Mouse (Mus musculus): ENCODE results near the gene AI182371. TPM values are rescaled to one million over a fixed set of nuclear protein-coding genes. Genes with fewer than 3 reads are reported as not detected.
A peak's percentile ranks its signal among the peaks of the same experiment; 100 is the strongest.

Gene AI182371
- polyA plus RNA-seq, 1 experiment from 2014 or later, result 0.53 TPM

GRCm38 (mm10) chr2:35070275-35070674, 31.1 kb downstream of the AI182371 start:
- no peak for DNase-seq (ENCODE audit: low spot score)

DNA sequence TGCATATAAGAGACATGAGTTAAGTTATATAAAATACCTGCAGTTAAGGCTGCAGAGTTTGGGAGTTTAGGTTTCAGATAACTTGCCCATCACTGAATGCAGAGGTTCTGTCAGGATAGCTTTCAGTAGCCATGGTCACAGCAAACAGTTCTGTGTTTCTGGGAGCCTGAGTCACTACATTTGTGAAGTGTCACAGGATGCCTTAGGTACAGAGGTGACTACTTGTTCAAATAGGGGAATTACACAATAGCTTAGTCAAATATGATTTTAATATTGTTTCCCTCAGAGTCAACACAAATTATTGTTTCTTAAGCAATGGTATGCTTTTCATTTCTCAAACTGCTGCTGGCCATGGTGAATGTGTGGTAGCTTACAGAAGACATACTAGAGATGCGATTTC, 32.2 kb downstream of the AI182371 start:
- no peak for DNase-seq (ENCODE audit: low spot score)

DNA sequence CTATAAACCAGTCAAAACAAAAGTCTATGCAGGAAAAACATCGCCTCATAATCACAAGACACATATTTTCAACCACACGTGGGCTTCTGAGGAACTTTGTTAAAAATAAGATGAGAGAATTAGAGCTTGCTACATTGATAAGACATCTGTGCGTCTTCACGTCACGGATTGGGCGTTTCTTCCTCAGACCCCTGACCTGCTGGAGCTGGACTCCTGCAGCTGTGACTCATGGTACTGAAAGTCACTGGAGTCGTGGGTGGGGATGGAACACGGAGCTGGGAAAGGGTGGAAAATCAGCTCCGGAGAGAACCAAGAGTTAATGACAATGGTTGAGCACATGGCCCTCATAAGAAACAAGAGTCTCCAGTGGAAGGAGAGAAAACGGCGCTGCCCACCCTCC, 34.2 kb downstream of the AI182371 start:
- DNase-seq (ENCODE audit: low spot score), result no peak

DNA sequence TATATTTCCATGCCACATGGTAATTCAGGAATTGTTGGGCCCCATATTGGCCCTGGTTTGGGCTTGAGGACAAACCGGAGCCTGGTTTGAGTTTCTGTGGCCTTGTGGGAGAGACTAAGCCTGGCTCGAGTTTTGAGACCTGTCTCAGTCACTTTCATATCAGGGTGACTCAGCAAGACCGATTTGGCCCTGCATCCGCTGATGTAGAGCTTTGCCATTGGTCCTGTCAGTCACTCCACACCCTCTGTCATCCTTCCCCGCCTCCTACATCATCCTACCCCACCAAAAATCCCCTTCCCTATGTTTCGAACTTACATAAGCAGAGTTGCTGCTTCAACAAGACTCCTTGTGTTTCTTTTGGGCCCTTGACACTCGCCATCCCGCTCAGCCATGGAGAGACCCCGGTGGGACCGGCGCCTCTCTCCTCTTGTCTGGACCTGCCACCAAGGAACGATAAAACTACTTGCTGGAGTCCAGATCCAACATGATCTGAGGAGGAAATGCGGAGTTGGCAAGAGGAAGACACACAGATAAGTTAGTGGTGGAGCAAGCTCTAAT, 34.7 kb downstream of the AI182371 start:
- DNase-seq (ENCODE audit: low spot score), result no peak

DNA sequence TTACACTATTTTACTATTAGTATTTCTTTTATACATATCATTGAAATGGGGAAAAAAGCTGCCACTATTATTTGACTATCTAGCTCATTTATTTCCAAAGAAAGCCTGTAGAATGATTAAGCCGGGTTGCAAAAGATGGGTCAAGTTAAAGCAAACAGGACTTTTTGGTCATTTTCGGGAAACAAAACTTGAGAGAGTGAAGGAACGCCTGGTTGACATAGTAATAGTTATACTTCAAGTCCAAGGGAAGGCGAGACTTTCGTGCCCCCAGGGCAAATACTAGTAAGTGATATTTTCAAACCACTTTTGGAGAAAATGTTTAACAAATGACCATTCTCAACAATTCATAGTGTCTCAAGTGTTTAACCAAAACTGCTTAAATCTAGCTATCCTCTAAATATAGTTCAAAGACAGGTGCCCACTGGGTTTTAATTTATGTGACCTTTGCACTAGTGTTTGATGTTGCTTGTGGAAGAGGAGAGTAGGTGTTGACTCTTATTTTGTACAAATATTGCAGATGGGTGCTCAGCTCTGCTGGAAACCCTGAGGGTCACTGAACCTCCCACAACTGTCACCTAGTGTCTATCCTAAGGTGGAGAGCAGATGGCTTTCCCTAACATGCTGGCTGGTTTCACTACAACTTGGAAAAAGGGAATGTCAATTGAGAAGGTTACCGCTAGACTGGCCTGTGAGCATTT, 37.9 kb downstream of the AI182371 start:
- no peak for DNase-seq (ENCODE audit: low spot score)

DNA sequence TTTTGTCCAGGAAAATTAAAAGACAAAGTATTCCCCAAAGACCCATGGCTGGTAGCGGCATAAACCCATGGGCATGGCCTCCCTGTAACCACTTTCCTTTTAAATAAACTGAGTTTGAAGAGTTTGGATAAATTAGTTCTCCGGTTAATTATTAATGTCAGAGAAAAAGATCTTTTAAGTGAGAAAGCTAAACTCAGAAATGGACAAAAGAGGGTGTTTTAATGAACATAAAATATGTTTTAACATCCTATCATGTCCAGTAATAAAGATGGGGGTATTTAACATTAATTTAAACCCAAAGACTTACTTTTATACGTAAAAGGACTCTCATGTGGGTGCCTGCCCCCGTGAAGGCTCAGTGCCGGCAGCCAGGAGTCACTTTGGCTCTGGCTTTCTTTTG, 40.0 kb downstream of the AI182371 start, which contains the start of gene Hc:
TSS of gene Hc (minus strand) at position 101 of the 400 bp plus-strand sequence.
- no peak for DNase-seq (ENCODE audit: low spot score)

- DNase-seq (ENCODE audit: low spot score), result no peak
Observed at GRCm38 (mm10) chr2:35060897-35061296, 40.4 kb downstream of the AI182371 start.

DNA sequence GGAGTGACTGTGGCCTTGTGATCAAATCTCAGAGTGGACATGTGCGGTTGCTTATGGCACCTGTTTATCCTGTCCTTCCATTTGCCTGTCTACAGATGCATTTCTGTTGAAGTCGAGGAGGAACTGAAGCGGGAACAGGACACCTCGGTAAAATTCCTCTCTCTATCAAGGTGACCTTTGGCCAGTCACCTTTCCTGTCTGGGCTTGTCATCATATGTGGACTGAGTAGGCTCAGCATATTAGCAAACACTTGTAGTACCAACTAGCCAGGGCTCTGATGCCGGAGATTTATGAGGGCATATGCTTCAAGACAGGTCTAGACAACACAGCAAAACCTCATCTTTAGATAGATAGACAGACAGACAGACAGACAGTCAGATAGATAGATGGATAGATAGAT, 41.1 kb downstream of the AI182371 start:
- DNase-seq (ENCODE audit: low spot score), result no peak

- no peak for DNase-seq (ENCODE audit: low spot score)
Observed at GRCm38 (mm10) chr2:35058325-35058724, 43.0 kb downstream of the AI182371 start.

DNA sequence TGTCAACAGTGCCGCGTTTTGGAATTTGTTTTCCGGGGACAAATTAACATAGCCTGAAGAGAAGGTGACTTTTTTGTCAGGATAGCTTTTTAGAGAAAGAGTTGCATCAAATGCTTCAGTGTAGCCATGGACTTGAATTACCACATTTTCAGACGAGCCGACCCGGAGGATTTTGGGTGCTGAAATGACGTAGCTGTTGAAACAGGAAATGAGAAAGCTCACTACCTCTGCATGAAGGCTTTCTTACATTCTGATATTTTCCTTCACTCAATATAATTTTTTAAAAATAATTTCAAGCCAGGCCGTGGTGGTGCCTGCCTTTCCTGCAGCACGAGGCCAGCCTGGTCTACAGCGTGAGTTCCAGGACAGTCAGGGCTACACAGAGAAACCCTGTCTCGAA, 44.1 kb downstream of the AI182371 start:
- no peak for DNase-seq (ENCODE audit: low spot score)

- peak; percentile 59 for DNase-seq (ENCODE audit: low spot score)
Observed at GRCm38 (mm10) chr2:35048851-35049250, 52.5 kb downstream of the AI182371 start.

GRCm38 (mm10) chr2:35044956-35045355, 56.4 kb downstream of the AI182371 start:
- DNase-seq (ENCODE audit: low spot score), result peak; percentile 56

- DNase-seq (ENCODE audit: low spot score), result no peak
Observed at GRCm38 (mm10) chr2:35038580-35039375, 62.6 kb downstream of the AI182371 start.

Other genes starting within 250 kb of the AI182371 start
- 0.30 and 0.62 TPM in 2 replicates for gene Cutal, start 227.1 kb downstream of the AI182371 start, polyA plus RNA-seq (2015; fragmentation: Nextera tagmentation; extraction: Ambion mirVana)
- gene Psmd5, start 226.6 kb downstream of the AI182371 start, polyA plus RNA-seq (2015; fragmentation: Nextera tagmentation; extraction: Ambion mirVana), result 81.1 and 85.3 TPM in 2 replicates
- 10.7 TPM in 2 replicates for gene Phf19, start 187.5 kb downstream of the AI182371 start, polyA plus RNA-seq (2015; fragmentation: Nextera tagmentation; extraction: Ambion mirVana)
- 14.3 and 15.4 TPM in 2 replicates for gene Traf1, start 139.8 kb downstream of the AI182371 start, polyA plus RNA-seq (2015; fragmentation: Nextera tagmentation; extraction: Ambion mirVana)
- 0.07 and 0.22 TPM in 2 replicates for gene Hc, start 40.1 kb downstream of the AI182371 start, polyA plus RNA-seq (2015; fragmentation: Nextera tagmentation; extraction: Ambion mirVana)
- 40.7 and 47.2 TPM in 2 replicates for gene Cntrl, start 7.9 kb upstream of the AI182371 start, polyA plus RNA-seq (2015; fragmentation: Nextera tagmentation; extraction: Ambion mirVana)
- gene Rab14, start 99.6 kb upstream of the AI182371 start, polyA plus RNA-seq (2015; fragmentation: Nextera tagmentation; extraction: Ambion mirVana), result 309 and 366 TPM in 2 replicates
- 139 TPM in 2 replicates for gene Gsn, start 154.8 kb upstream of the AI182371 start, polyA plus RNA-seq (2015; fragmentation: Nextera tagmentation; extraction: Ambion mirVana)
- gene Stom, start 235.4 kb upstream of the AI182371 start, polyA plus RNA-seq (2015; fragmentation: Nextera tagmentation; extraction: Ambion mirVana), result 16.5 and 18.9 TPM in 2 replicates